Comparison of ENCODE assay signal across 18 mouse cellular contexts in genomic region chr10:32462726-32463125, GRCm38 (mm10).
DNase-seq lines count a peak whose midpoint lies in the region.
"Had no signal": no experiment of that assay in that cellular context is flagged by ENCODE, and none has a peak within 500 bp of the region (broad histone marks: within the 10 kb centered on the region; RNA-seq: fewer than 3 reads in every experiment).

No protein-coding gene starts in this region.

- DNase-seq in cerebellum, postnatal 10 days = peak; percentile 1 to 3
- DNase-seq in cerebellum, adult 11-12 months = no peak
- peak; percentile 9 to 24 for DNase-seq in cerebellum, postnatal 25 days
- DNase-seq in layer of hippocampus, adult 8-10 months (ENCODE audit: low spot score in 2 of 2) = peak; percentile 25 to 44
- DNase-seq in heart, postnatal 4 days = no peak
- no peak for DNase-seq in adrenal gland, adult (ENCODE audit: inconsistent age in 2 of 2, low spot score in 1 of 2)
- DNase-seq in lung, postnatal 4 days = no peak
- DNase-seq: adrenal gland, adult 2 months; adrenal gland, postnatal 36 days; gastrocnemius, postnatal 14 days; heart, postnatal 14 days; kidney, adult 8-10 months; kidney, postnatal 4 days; lung, embryonic 14.5 days; lung, postnatal 14 days; right cerebral cortex, postnatal 4 days; thymus, adult 2 months; thymus, postnatal 36 days had no signal

Comparison
In these comparisons a context has a peak if more than half of its experiments do, and no peak if none do; other contexts are left out.
1. DNase-seq: peak in cerebellum, postnatal 10 days (2 of 2), cerebellum, postnatal 25 days (2 of 2) and layer of hippocampus, adult 8-10 months (2 of 2); none in cerebellum, adult 11-12 months (single experiment), heart, postnatal 4 days (single experiment), adrenal gland, adult (0 of 2) and lung, postnatal 4 days (0 of 2).